Mouse (Mus musculus): ENCODE data around the gene Dnajc15.

The Dnajc15 gene

GRCm38 (mm10) chr14:77801571-77802267 lies 73.2 kb downstream of the Dnajc15 start:
- DNase-seq (ENCODE audit: extremely low read depth, insufficient read length, low spot score): no peak

GRCm38 (mm10) chr14:77796506-77796905 lies 78.4 kb downstream of the Dnajc15 start:
- DNase-seq (ENCODE audit: extremely low read depth, insufficient read length, low spot score): no peak

GRCm38 (mm10) chr14:77795240-77795639 lies 79.7 kb downstream of the Dnajc15 start:
- DNase-seq (ENCODE audit: extremely low read depth, insufficient read length, low spot score): no peak

- DNase-seq (ENCODE audit: extremely low read depth, insufficient read length, low spot score): no peak
Measured at GRCm38 (mm10) chr14:77794285-77794949, 80.5 kb downstream of the Dnajc15 start.

- DNase-seq (ENCODE audit: extremely low read depth, insufficient read length, low spot score): no peak
Measured at GRCm38 (mm10) chr14:77792998-77793397, 81.9 kb downstream of the Dnajc15 start.

- DNase-seq (ENCODE audit: extremely low read depth, insufficient read length, low spot score): no peak
Measured at GRCm38 (mm10) chr14:77783217-77783616, 91.7 kb downstream of the Dnajc15 start.

- no peak for DNase-seq (ENCODE audit: extremely low read depth, insufficient read length, low spot score)
Measured at GRCm38 (mm10) chr14:77777365-77777764, 97.6 kb downstream of the Dnajc15 start.

- no peak for DNase-seq (ENCODE audit: extremely low read depth, insufficient read length, low spot score)
Measured at GRCm38 (mm10) chr14:77776005-77776531, 98.9 kb downstream of the Dnajc15 start.

GRCm38 (mm10) chr14:77773331-77773730 lies 101.6 kb downstream of the Dnajc15 start:
- DNase-seq (ENCODE audit: extremely low read depth, insufficient read length, low spot score): no peak

GRCm38 (mm10) chr14:77771626-77772025 lies 103.3 kb downstream of the Dnajc15 start:
- DNase-seq (ENCODE audit: extremely low read depth, insufficient read length, low spot score): no peak
